Mouse (Mus musculus): ENCODE data around the gene Olfr50.

Olfr50 gene

GRCm38 (mm10) chr2:36790238-36790637 is at the start of gene Olfr50:
Olfr50 (plus strand) TSS chr2:36790538.
- DNase-seq: no peak

GRCm38 (mm10) chr2:36783976-36784375 is 6.4 kb upstream of the Olfr50 start, which contains the start of gene Olfr348:
Olfr348 (plus strand) TSS chr2:36784276.
- DNase-seq: no peak

GRCm38 (mm10) chr2:36816932-36817331 is 26.6 kb downstream of the Olfr50 start, which contains the start of gene Olfr3:
Olfr3 (minus strand) TSS chr2:36817032.
- no peak for DNase-seq

GRCm38 (mm10) chr2:36846010-36846409 is 55.7 kb downstream of the Olfr50 start, which contains the start of gene Olfr350:
Olfr350 (plus strand) TSS chr2:36846310.
- no peak for DNase-seq

All from kidney, adult 8-10 months (tissue).